Mouse (Mus musculus) spleen, adult 2 months (tissue): ENCODE measurements around the gene Cryba2. TPM values are rescaled to one million over a fixed set of nuclear protein-coding genes. Genes with fewer than 3 reads are reported as not detected.

Experiments
- DNase-seq, 2 experiments: peaks; one replicate each; pipeline versions ENCODE4 v3.0.0 to v3.0.0-alpha.2; 2012 to 2021; ENCODE audit warnings: low spot score in 2 of 2, low read depth in 1 of 2
- H3K27ac ChIP-seq: fragments of 200-500 bp; 2 replicates; pipeline ENCODE4 v1.5.1; 2012; ENCODE audit warnings: low read length, inconsistent platforms; ENCODE audit not compliant: insufficient read depth
- H3K27me3 ChIP-seq: fragments of 200-500 bp; 2 replicates; pipeline ENCODE4 v1.6.1; 2012; ENCODE audit warnings: mild to moderate bottlenecking, moderate library complexity, low read length, inconsistent platforms; ENCODE audit not compliant: control insufficient read depth, insufficient read depth
- H3K36me3 ChIP-seq: fragments of 200-500 bp; 2 replicates; pipeline ENCODE4 v1.6.1; 2012; ENCODE audit warnings: mild to moderate bottlenecking, low read length, inconsistent platforms; ENCODE audit not compliant: control insufficient read depth, insufficient read depth
- H3K4me1 ChIP-seq: fragments of 200-500 bp; 2 replicates; pipeline ENCODE4 v1.6.1; 2011; ENCODE audit warnings: inconsistent platforms; ENCODE audit not compliant: control insufficient read depth, insufficient read depth, insufficient read length
- H3K4me3 ChIP-seq: fragments of 200-500 bp; 2 replicates; pipeline ENCODE4 v1.5.1; 2011; ENCODE audit warnings: mild to moderate bottlenecking, inconsistent platforms; ENCODE audit not compliant: insufficient read depth, insufficient read length; ENCODE audit errors: extremely low read depth
- CTCF ChIP-seq: fragments of 200-500 bp; IDR thresholded peaks from 2 replicates; pipeline ENCODE4 v1.5.1; 2011; ENCODE audit warnings: mild to moderate bottlenecking, inconsistent platforms; ENCODE audit not compliant: insufficient read depth, insufficient read length, insufficient replicate concordance; ENCODE audit errors: extremely low read depth
- POLR2A ChIP-seq: fragments of 200-500 bp; IDR thresholded peaks from 2 replicates; pipeline ENCODE4 v1.6.1; 2011; ENCODE audit warnings: low read depth, low read length, inconsistent platforms
- WGBS: fragments of 180-500 bp; shearing (Covaris S2); methylation state at CpG from one replicate; pipeline ENCODE4 v1.1.7; 2018; 5-methylcytosine and 5-hydroxymethylcytosine counted together
- polyA plus RNA-seq: library from polyadenylated mRNA; depleted of rRNA; stranded (reverse); fragments of >200 nt; gene quantifications from 2 replicates; pipeline ENCODE4 v1.2.3, GENCODE M21; 2012

Gene Cryba2
- polyA plus RNA-seq, 1 experiment: not detected

DNA sequence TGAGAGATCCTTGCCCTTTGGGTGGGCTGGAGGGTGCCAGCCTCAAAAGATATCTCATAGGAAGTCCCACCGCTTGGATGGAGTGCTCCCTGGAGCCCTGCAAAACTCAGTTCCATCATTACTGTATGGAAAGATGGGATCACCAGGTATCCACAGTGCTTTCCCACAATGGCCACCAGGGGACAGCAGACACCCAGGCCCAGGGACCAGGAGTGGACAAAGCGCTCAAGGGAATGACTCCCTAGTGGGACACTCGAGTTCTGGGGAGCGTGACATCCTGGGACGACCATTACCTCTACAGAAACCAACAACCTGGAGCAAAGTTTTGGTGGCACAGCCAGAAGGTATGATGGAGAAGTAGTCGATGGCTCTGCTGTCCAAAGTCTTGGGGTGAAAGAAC is 33.8 kb upstream of the Cryba2 start:
- Histone ChIP-seq H3K36me3 (no peaks in the 10 kb centered on the region), H3K27me3 (no peaks in the 10 kb centered on the region), H3K27ac (no peak overlapping the region), H3K4me3 (no peak overlapping the region), H3K4me1 (no peaks in the 10 kb centered on the region)
- WGBS: 47% methylated on average over 6 of the region's 6 CpGs
- TF ChIP-seq CTCF (no peak), POLR2A (no peak)
- no peak for DNase-seq

DNA sequence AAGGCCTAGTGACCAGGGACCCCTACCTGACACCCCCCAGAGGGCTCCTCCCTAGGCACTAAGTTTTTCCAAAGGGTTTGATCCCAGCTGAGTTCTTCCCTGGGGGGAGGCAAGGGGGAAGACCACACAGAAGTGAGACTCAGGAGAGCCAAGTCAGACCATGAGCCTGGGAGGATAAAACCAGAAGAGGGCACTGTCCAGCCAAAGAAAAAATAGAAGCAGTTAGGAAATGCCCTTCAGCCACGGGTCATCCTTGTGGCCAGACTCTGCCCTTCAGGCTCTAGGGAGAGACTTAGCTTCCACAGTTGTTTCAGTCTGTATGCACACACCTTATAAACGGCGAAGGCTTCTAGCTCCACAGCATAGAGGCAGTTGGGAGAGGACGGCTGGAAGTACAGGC is 31.5 kb upstream of the Cryba2 start:
- no peak for TF ChIP-seq POLR2A
- TF ChIP-seq CTCF: no peak

DNA sequence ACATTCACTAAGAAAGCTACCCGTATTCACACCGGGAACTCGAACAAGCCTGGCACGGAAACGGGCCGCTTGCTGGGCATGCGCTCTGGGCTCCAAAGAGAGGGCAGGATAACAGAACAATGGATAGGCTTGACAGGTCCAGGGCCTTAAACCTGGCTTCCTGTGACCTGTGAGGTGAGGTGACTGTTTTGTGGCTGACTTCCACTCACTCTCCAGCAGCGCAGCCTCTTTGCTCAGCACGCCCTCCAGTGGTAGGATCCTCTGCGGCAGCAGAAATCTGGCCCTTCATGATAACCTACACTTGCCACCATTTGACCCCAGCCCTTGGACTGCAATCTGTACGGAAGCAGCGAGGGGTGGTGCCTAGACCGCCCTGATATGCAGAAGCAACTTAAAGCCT is 22.8 kb upstream of the Cryba2 start:
- Histone ChIP-seq H3K27ac (no peak overlapping the region), H3K27me3 (no peaks in the 10 kb centered on the region), H3K36me3 (no peaks in the 10 kb centered on the region), H3K4me3 (no peak overlapping the region), H3K4me1 (no peaks in the 10 kb centered on the region)
- DNase-seq: no peak
- TF ChIP-seq CTCF: no peak
- no peak for TF ChIP-seq POLR2A
- WGBS: 31% methylated on average over 13 of the region's 13 CpGs

More for the DNA sequence above, 31.5 kb upstream of the Cryba2 start:
- Histone ChIP-seq H3K27me3 (no peaks in the 10 kb centered on the region), H3K4me3 (no peak overlapping the region), H3K27ac (no peak overlapping the region), H3K36me3 (no peaks in the 10 kb centered on the region), H3K4me1 (no peaks in the 10 kb centered on the region)
- no peak for DNase-seq
- WGBS: 67% methylated on average over 4 of the region's 4 CpGs

DNA sequence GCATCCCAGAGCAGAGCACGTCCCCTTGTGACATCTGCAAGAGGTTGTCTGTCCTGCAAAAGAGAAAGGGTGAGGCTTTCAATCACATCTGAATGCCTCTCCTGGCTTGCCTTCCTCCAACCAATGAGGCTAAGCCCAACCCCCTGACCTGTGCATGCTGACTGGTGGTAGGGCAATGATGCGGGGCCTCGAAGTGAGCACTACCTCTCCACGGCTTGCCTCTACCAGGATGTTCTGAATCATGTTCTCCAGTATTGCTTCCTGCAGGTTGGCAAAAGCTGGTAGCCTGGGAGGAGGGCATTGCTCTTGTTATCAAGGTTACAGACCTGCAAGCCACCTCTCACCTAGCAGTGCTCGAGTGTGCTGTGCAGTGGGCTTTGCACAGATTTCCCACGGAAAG is 9.2 kb upstream of the Cryba2 start:
- H3K27me3 ChIP-seq: peaks cover 14% of the 10 kb centered on the region
- DNase-seq: no peak
- no peaks in the 10 kb centered on the region for H3K36me3 ChIP-seq
- peaks cover 7% of the 10 kb centered on the region; the same call in 1 of the 2 replicates for H3K4me1 ChIP-seq
- TF ChIP-seq CTCF: no peak
- WGBS: 13% methylated on average over 6 of the region's 6 CpGs
- no peak overlapping the region for H3K27ac ChIP-seq
- no peak overlapping the region for H3K4me3 ChIP-seq

DNA sequence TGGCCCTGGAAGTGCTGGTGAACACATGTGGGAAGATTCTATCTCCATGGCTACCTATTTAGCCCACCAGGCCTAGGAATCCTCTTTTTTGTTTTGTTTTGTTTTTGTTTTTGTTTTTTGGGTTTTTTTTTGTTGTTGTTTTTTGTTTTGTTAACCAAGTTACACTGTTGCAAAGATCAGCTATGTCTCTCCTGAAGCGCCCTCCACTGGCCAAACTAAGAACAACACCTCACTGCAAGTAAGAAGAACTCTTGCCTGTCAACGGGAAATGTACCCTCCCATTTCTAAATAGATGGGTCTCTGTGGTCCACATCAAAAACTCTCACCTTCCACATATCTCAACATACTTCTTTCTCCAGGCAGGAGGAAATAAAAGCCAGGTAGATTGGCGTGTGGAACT is 8.7 kb upstream of the Cryba2 start:
- Histone ChIP-seq H3K27me3 (peaks cover 14% of the 10 kb centered on the region), H3K27ac (no peak overlapping the region), H3K36me3 (no peaks in the 10 kb centered on the region), H3K4me1 (peaks cover 7% of the 10 kb centered on the region; the same call in 1 of the 2 replicates), H3K4me3 (no peak overlapping the region)
- peak in 1 of 2 experiments; percentile 8 for DNase-seq
- WGBS: 3% methylated on average over 3 of the region's 3 CpGs
- TF ChIP-seq CTCF (no peak), POLR2A (no peak)

GRCm38 (mm10) chr1:74900341-74901285 is 7.7 kb upstream of the Cryba2 start:
- TF ChIP-seq POLR2A (no peak), CTCF (no peak)
- 4% methylated on average over 55 of the region's 66 CpGs for WGBS

More at GRCm38 (mm10) chr1:74900341-74901285, 7.7 kb upstream of the Cryba2 start:
- Histone ChIP-seq H3K36me3 (no peaks in the 10 kb centered on the region), H3K4me3 (no peak overlapping the region), H3K4me1 (peaks cover 7% of the 10 kb centered on the region; the same call in 1 of the 2 replicates), H3K27me3 (peaks cover 14% of the 10 kb centered on the region), H3K27ac (no peak overlapping the region)
- no peak for DNase-seq
